Mouse (Mus musculus): ENCODE measurements at regions not wholly inside any gene's neighbourhood (a gene's known extent, or its start where the extent isn't known, plus 50 kb on each side); places are given as distances from the start of the nearest gene placed in this dataset.

GRCm38 (mm10) chr2:179091480-179091879 is 350.8 kb upstream of the Cdh4 start:
- ATAC-seq (ENCODE audit: extremely low read depth, insufficient number of reproducible peaks, low FRiP score, poor library complexity, severe bottlenecking): no peak
- TF ChIP-seq CTCF (IDR thresholded peaks at IDR 0.05; ENCODE audit: low read depth, low read length) (no peak), GATA1 (IDR thresholded peaks at IDR 0.05; ENCODE audit: borderline replicate concordance, low read length) (no peak), POLR2AphosphoS5 (IDR thresholded peaks at IDR 0.05; ENCODE audit: insufficient replicate concordance, low read depth, low read length) (no peak), GATA2 (IDR thresholded peaks at IDR 0.05; ENCODE audit: borderline replicate concordance, low read depth, low read length) (no peak), TAL1 (conservative IDR thresholded peaks at IDR 0.05; ENCODE audit: low read depth, low read length) (no peak)
- Histone ChIP-seq H3K36me3 (replicated peaks) (no peaks in the 10 kb centered on the region), H3K4me1 (ENCODE audit: insufficient read depth, low read depth, low read length) (no peaks in the 10 kb centered on the region), H3K27me3 (ENCODE audit: insufficient read depth, low read length) (no peaks in the 10 kb centered on the region), H3K9me3 (replicated peaks) (peaks cover 86% of the 10 kb centered on the region), H3K4me3 (ENCODE audit: low read depth, low read length) (no peak overlapping the region)
- no peak for DNase-seq (ENCODE audit: low spot score)

- Histone ChIP-seq H3K4me1 (ENCODE audit: insufficient read depth, low read depth, low read length) (no peaks in the 10 kb centered on the region), H3K9me3 (replicated peaks) (peaks cover 77% of the 10 kb centered on the region), H3K27me3 (ENCODE audit: insufficient read depth, low read length) (no peaks in the 10 kb centered on the region), H3K36me3 (replicated peaks) (no peaks in the 10 kb centered on the region), H3K4me3 (ENCODE audit: low read depth, low read length) (no peak overlapping the region)
- no peak for TF ChIP-seq GATA2 (IDR thresholded peaks at IDR 0.05; ENCODE audit: borderline replicate concordance, low read depth, low read length)
- TF ChIP-seq GATA1 (IDR thresholded peaks at IDR 0.05; ENCODE audit: borderline replicate concordance, low read length): no peak
- TF ChIP-seq CTCF (IDR thresholded peaks at IDR 0.05; ENCODE audit: low read depth, low read length): no peak
- no peak for TF ChIP-seq TAL1 (conservative IDR thresholded peaks at IDR 0.05; ENCODE audit: low read depth, low read length)
- TF ChIP-seq POLR2AphosphoS5 (IDR thresholded peaks at IDR 0.05; ENCODE audit: insufficient replicate concordance, low read depth, low read length): no peak
- DNase-seq (ENCODE audit: low spot score) (no peak), ATAC-seq (ENCODE audit: extremely low read depth, insufficient number of reproducible peaks, low FRiP score, poor library complexity, severe bottlenecking) (no peak)
Measured at GRCm38 (mm10) chr2:179093996-179094395, 348.2 kb upstream of the Cdh4 start.

- TF ChIP-seq CTCF (IDR thresholded peaks at IDR 0.05; ENCODE audit: low read depth, low read length): no peak
- no peak for TF ChIP-seq POLR2AphosphoS5 (IDR thresholded peaks at IDR 0.05; ENCODE audit: insufficient replicate concordance, low read depth, low read length)
- no peak for TF ChIP-seq GATA1 (IDR thresholded peaks at IDR 0.05; ENCODE audit: borderline replicate concordance, low read length)
- no peak for TF ChIP-seq TAL1 (conservative IDR thresholded peaks at IDR 0.05; ENCODE audit: low read depth, low read length)
- TF ChIP-seq GATA2 (IDR thresholded peaks at IDR 0.05; ENCODE audit: borderline replicate concordance, low read depth, low read length): no peak
- Histone ChIP-seq H3K4me3 (ENCODE audit: low read depth, low read length) (no peak overlapping the region), H3K36me3 (replicated peaks) (no peaks in the 10 kb centered on the region), H3K9me3 (replicated peaks) (peaks cover 83% of the 10 kb centered on the region), H3K27me3 (ENCODE audit: insufficient read depth, low read length) (no peaks in the 10 kb centered on the region), H3K4me1 (ENCODE audit: insufficient read depth, low read depth, low read length) (no peaks in the 10 kb centered on the region)
- ATAC-seq (ENCODE audit: extremely low read depth, insufficient number of reproducible peaks, low FRiP score, poor library complexity, severe bottlenecking) (peak; percentile 10; the same call in 1 of the 2 replicates), DNase-seq (ENCODE audit: low spot score) (no peak)
Measured at GRCm38 (mm10) chr2:179095981-179096380, 346.2 kb upstream of the Cdh4 start.

- Histone ChIP-seq H3K36me3 (replicated peaks) (no peaks in the 10 kb centered on the region), H3K4me3 (ENCODE audit: low read depth, low read length) (no peak overlapping the region), H3K4me1 (ENCODE audit: insufficient read depth, low read depth, low read length) (no peaks in the 10 kb centered on the region), H3K9me3 (replicated peaks) (peaks cover 83% of the 10 kb centered on the region), H3K27me3 (ENCODE audit: insufficient read depth, low read length) (no peaks in the 10 kb centered on the region)
- no peak for ATAC-seq (ENCODE audit: extremely low read depth, insufficient number of reproducible peaks, low FRiP score, poor library complexity, severe bottlenecking)
- TF ChIP-seq TAL1 (conservative IDR thresholded peaks at IDR 0.05; ENCODE audit: low read depth, low read length): no peak
- no peak for TF ChIP-seq CTCF (IDR thresholded peaks at IDR 0.05; ENCODE audit: low read depth, low read length)
- TF ChIP-seq GATA1 (IDR thresholded peaks at IDR 0.05; ENCODE audit: borderline replicate concordance, low read length): no peak
- no peak for TF ChIP-seq GATA2 (IDR thresholded peaks at IDR 0.05; ENCODE audit: borderline replicate concordance, low read depth, low read length)
- no peak for TF ChIP-seq POLR2AphosphoS5 (IDR thresholded peaks at IDR 0.05; ENCODE audit: insufficient replicate concordance, low read depth, low read length)
- DNase-seq (ENCODE audit: low spot score): no peak
Measured at GRCm38 (mm10) chr2:179096861-179097260, 345.4 kb upstream of the Cdh4 start.

- DNase-seq (ENCODE audit: low spot score): no peak
- H3K9me3 ChIP-seq (replicated peaks): peaks cover 81% of the 10 kb centered on the region
- no peak for TF ChIP-seq TAL1 (conservative IDR thresholded peaks at IDR 0.05; ENCODE audit: low read depth, low read length)
- TF ChIP-seq POLR2AphosphoS5 (IDR thresholded peaks at IDR 0.05; ENCODE audit: insufficient replicate concordance, low read depth, low read length): no peak
- no peak for TF ChIP-seq CTCF (IDR thresholded peaks at IDR 0.05; ENCODE audit: low read depth, low read length)
- no peak for TF ChIP-seq GATA1 (IDR thresholded peaks at IDR 0.05; ENCODE audit: borderline replicate concordance, low read length)
- TF ChIP-seq GATA2 (IDR thresholded peaks at IDR 0.05; ENCODE audit: borderline replicate concordance, low read depth, low read length): no peak
- no peaks in the 10 kb centered on the region for H3K27me3 ChIP-seq (ENCODE audit: insufficient read depth, low read length)
- H3K4me3 ChIP-seq (ENCODE audit: low read depth, low read length): no peak overlapping the region
- H3K4me1 ChIP-seq (ENCODE audit: insufficient read depth, low read depth, low read length): no peaks in the 10 kb centered on the region
- ATAC-seq (ENCODE audit: extremely low read depth, insufficient number of reproducible peaks, low FRiP score, poor library complexity, severe bottlenecking): no peak
- no peaks in the 10 kb centered on the region for H3K36me3 ChIP-seq (replicated peaks)
Measured at GRCm38 (mm10) chr2:179099783-179100182, 342.4 kb upstream of the Cdh4 start.

- no peak for ATAC-seq (ENCODE audit: extremely low read depth, insufficient number of reproducible peaks, low FRiP score, poor library complexity, severe bottlenecking)
- Histone ChIP-seq H3K9me3 (replicated peaks) (peaks cover 80% of the 10 kb centered on the region), H3K27me3 (ENCODE audit: insufficient read depth, low read length) (no peaks in the 10 kb centered on the region), H3K4me1 (ENCODE audit: insufficient read depth, low read depth, low read length) (no peaks in the 10 kb centered on the region), H3K36me3 (replicated peaks) (no peaks in the 10 kb centered on the region), H3K4me3 (ENCODE audit: low read depth, low read length) (no peak overlapping the region)
- TF ChIP-seq GATA2 (IDR thresholded peaks at IDR 0.05; ENCODE audit: borderline replicate concordance, low read depth, low read length): no peak
- no peak for TF ChIP-seq TAL1 (conservative IDR thresholded peaks at IDR 0.05; ENCODE audit: low read depth, low read length)
- TF ChIP-seq CTCF (IDR thresholded peaks at IDR 0.05; ENCODE audit: low read depth, low read length): no peak
- TF ChIP-seq POLR2AphosphoS5 (IDR thresholded peaks at IDR 0.05; ENCODE audit: insufficient replicate concordance, low read depth, low read length): no peak
- no peak for TF ChIP-seq GATA1 (IDR thresholded peaks at IDR 0.05; ENCODE audit: borderline replicate concordance, low read length)
- DNase-seq (ENCODE audit: low spot score): no peak
Measured at GRCm38 (mm10) chr2:179103114-179103513, 339.1 kb upstream of the Cdh4 start.
